Mouse (Mus musculus) kidney, postnatal 25 days (tissue): ENCODE measurements around the gene Pdzrn3.

Experiments used
- DNase-seq, 2 experiments: peaks; one replicate each; pipeline ENCODE4 v3.0.0; 2021; ENCODE audit warnings: mixed read lengths in 2 of 2

The Pdzrn3 gene

GRCm38 (mm10) chr6:101287077-101287476 is 90.6 kb downstream of the Pdzrn3 start:
- no peak for DNase-seq

GRCm38 (mm10) chr6:101284368-101284955 is 93.2 kb downstream of the Pdzrn3 start:
- DNase-seq, result no peak

GRCm38 (mm10) chr6:101283891-101284290 is 93.8 kb downstream of the Pdzrn3 start:
- no peak for DNase-seq

GRCm38 (mm10) chr6:101281644-101282043 is 96.1 kb downstream of the Pdzrn3 start:
- DNase-seq, result no peak

- no peak for DNase-seq
Measured at GRCm38 (mm10) chr6:101280811-101281218, 96.9 kb downstream of the Pdzrn3 start.

GRCm38 (mm10) chr6:101278286-101278932 is 99.3 kb downstream of the Pdzrn3 start:
- no peak for DNase-seq

- DNase-seq, result no peak
Measured at GRCm38 (mm10) chr6:101276261-101276660, 101.4 kb downstream of the Pdzrn3 start.

GRCm38 (mm10) chr6:101275806-101276205 is 101.9 kb downstream of the Pdzrn3 start:
- DNase-seq, result no peak

GRCm38 (mm10) chr6:101274846-101275245 is 102.9 kb downstream of the Pdzrn3 start:
- no peak for DNase-seq

- no peak for DNase-seq
Measured at GRCm38 (mm10) chr6:101272256-101272655, 105.4 kb downstream of the Pdzrn3 start.

- DNase-seq, result peak; percentile 89 to 90
Measured at GRCm38 (mm10) chr6:101271378-101272135, 106.1 kb downstream of the Pdzrn3 start.

- DNase-seq, result peak; percentile 52 to 58
Measured at GRCm38 (mm10) chr6:101270095-101270826, 107.4 kb downstream of the Pdzrn3 start.

GRCm38 (mm10) chr6:101269335-101270094 is 108.2 kb downstream of the Pdzrn3 start:
- DNase-seq, result no peak

GRCm38 (mm10) chr6:101268266-101268665 is 109.4 kb downstream of the Pdzrn3 start:
- no peak for DNase-seq

- DNase-seq, result peak; percentile 84 to 85
Measured at GRCm38 (mm10) chr6:101266787-101267186, 110.9 kb downstream of the Pdzrn3 start.

- no peak for DNase-seq
Measured at GRCm38 (mm10) chr6:101263544-101263943, 114.2 kb downstream of the Pdzrn3 start.

GRCm38 (mm10) chr6:101261513-101261912 is 116.2 kb downstream of the Pdzrn3 start:
- DNase-seq, result peak in 1 of 2 experiments; percentile 50

GRCm38 (mm10) chr6:101259411-101259810 is 118.3 kb downstream of the Pdzrn3 start:
- no peak for DNase-seq

GRCm38 (mm10) chr6:101257418-101257817 is 120.3 kb downstream of the Pdzrn3 start:
- no peak for DNase-seq

GRCm38 (mm10) chr6:101254652-101255051 is 123.0 kb downstream of the Pdzrn3 start:
- DNase-seq, result no peak

- no peak for DNase-seq
Measured at GRCm38 (mm10) chr6:101251916-101252603, 125.6 kb downstream of the Pdzrn3 start.

- peak in 1 of 2 experiments; percentile 42 for DNase-seq
Measured at GRCm38 (mm10) chr6:101251160-101251559, 126.5 kb downstream of the Pdzrn3 start.
